Mouse (Mus musculus): ENCODE results near the gene Zbtb44. TPM values are rescaled to one million over a fixed set of nuclear protein-coding genes. Genes with fewer than 3 reads are reported as not detected.
"Not testable (repeated sequence)": the region's sequence is repeated elsewhere in the genome, so short reads cannot be mapped to it uniquely, and the experiment has no call there.

Zbtb44 gene
- polyA plus RNA-seq, 1 experiment from 2014 or later, result 6.0 TPM

DNA sequence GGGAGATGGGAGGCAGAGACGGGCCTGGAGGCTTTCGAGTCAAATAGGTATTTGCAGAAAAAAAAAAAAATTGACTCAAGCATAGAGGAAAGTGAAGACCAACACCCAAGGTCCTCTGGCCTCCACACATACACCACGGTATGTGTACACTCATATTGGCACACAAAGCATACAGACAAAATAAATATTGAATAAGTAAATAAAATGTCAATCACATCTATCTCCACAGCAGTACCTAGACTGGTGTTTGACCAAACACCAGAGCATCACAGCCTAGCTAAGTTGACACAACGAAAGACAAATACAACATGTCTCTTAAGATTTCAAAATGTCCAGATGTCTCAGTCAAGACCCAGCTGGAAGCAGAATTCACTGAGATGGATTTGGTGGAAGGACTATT lies 17.0 kb upstream of the Zbtb44 start:
- Histone ChIP-seq H3K4me2 (no peak overlapping the region), H3K36me3 (no peaks in the 10 kb centered on the region), H3K9ac (no peak overlapping the region), H3K9me3 (replicated peaks) (no peaks in the 10 kb centered on the region), H3K27me3 (no peaks in the 10 kb centered on the region), H3K4me1 (replicated peaks) (no peaks in the 10 kb centered on the region), H3K27ac (no peak overlapping the region), H3K4me3 (replicated peaks) (no peak overlapping the region)
- 58% methylated on average over 4 of the region's 4 CpGs for WGBS (ENCODE audit: insufficient replicate concordance)
- DNase-seq (no peak), ATAC-seq (ENCODE audit: low read depth) (no peak)

DNA sequence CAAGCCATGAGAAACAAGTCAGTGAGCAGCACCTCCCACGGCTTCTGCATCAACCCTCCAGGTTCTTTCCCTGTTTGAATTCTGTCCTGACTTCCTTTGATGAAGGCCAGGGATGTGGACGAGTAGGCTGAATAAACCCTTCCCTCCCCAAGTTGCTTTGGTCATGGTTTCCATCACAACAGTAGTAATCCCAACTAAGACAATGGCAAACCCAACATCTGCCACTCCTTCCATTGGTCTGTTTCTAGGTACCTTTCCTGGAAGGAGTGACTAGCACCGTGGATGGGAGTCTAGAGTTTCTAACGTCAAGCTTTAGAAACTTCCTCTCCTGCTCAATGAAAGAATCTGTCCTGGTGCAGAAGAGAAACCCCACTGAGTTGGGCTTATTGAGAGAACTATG lies 12.8 kb upstream of the Zbtb44 start:
- no peak for ATAC-seq (ENCODE audit: low read depth)

DNA sequence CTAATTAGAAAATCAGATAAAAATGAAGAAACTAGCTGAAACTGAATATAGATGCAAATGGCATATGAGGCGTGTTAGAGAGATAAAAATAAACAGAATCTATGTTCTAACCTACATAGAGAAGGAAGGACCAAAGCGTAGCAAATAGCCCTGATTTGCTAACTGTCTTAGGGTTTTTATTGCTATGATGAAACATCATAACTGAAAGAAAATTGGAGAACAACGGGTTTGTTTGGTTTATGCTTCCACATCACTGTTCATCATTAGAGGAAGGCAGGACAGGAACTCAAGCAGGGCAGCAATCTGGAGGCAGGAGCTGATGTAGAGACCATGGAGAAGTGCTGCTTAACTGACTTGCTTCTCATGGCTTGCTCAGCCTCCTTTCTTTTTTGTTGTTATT lies 12.3 kb upstream of the Zbtb44 start:
- Histone ChIP-seq H3K4me2 (no peak overlapping the region), H3K36me3 (no peaks in the 10 kb centered on the region), H3K27ac (no peak overlapping the region), H3K4me3 (replicated peaks) (no peak overlapping the region), H3K27me3 (no peaks in the 10 kb centered on the region), H3K9me3 (replicated peaks) (no peaks in the 10 kb centered on the region), H3K9ac (no peak overlapping the region), H3K4me1 (replicated peaks) (no peaks in the 10 kb centered on the region)
- DNase-seq (no peak), ATAC-seq (ENCODE audit: low read depth) (no peak)
- WGBS (ENCODE audit: insufficient replicate concordance), result 59% methylated on average over 3 of the region's 3 CpGs

More for the DNA sequence above, 12.8 kb upstream of the Zbtb44 start:
- Histone ChIP-seq H3K9ac (no peak overlapping the region), H3K9me3 (replicated peaks) (no peaks in the 10 kb centered on the region), H3K36me3 (no peaks in the 10 kb centered on the region), H3K4me2 (no peak overlapping the region), H3K4me3 (replicated peaks) (no peak overlapping the region), H3K27ac (no peak overlapping the region), H3K4me1 (replicated peaks) (no peaks in the 10 kb centered on the region), H3K27me3 (no peaks in the 10 kb centered on the region)
- 51% methylated on average over 4 of the region's 4 CpGs for WGBS (ENCODE audit: insufficient replicate concordance)
- no peak for DNase-seq

DNA sequence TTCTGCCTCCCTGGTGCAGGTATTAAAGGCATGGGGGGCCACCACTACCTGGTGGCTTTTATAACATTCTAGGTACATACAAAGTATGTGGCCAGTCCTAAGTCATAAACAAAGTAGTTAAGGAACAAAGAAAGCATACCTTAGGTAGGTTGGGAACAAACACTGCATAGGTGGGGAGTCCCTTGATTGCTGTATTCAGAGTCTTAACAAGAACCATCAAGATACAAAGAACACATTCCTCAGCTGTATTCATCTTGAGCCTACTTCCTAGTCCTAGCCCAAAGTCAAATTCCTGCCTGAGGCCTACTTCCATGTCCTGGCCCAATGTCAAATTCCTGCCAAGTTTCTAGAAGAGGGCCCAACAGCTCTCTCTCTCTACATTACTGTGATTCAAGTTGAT lies 11.7 kb upstream of the Zbtb44 start:
- H3K4me2 ChIP-seq, result no peak overlapping the region
- H3K27me3 ChIP-seq, result no peaks in the 10 kb centered on the region
- H3K4me3 ChIP-seq (replicated peaks), result no peak overlapping the region
- H3K27ac ChIP-seq, result no peak overlapping the region
- no peaks in the 10 kb centered on the region for H3K36me3 ChIP-seq
- H3K9ac ChIP-seq, result no peak overlapping the region
- H3K9me3 ChIP-seq (replicated peaks), result no peaks in the 10 kb centered on the region
- DNase-seq (no peak), ATAC-seq (ENCODE audit: low read depth) (no peak)
- H3K4me1 ChIP-seq (replicated peaks), result no peaks in the 10 kb centered on the region

DNA sequence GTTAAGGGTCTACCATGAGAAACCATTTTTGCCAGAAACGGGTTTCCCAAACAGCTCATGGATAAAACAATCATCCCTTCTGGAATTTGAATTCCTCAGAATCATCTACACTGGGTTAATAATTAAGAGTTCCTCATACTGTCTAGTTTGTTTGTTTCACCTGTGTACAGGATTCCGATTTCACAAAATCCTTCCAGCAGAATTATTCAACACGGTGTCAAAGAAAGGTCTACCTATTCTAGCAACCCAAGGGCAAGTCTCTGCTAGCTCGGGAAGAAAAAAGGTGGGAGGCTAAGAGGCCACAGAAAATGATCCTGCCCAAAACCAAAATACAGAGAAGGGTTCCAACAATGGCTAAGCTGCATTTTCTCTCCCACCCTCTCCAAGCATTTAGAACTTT lies 2.2 kb upstream of the Zbtb44 start:
- Histone ChIP-seq H3K4me3 (replicated peaks) (no peak overlapping the region), H3K4me1 (replicated peaks) (peaks cover 22% of the 10 kb centered on the region), H3K4me2 (no peak overlapping the region), H3K27me3 (no peaks in the 10 kb centered on the region), H3K9ac (no peak overlapping the region), H3K9me3 (replicated peaks) (no peaks in the 10 kb centered on the region), H3K36me3 (no peaks in the 10 kb centered on the region), H3K27ac (no peak overlapping the region)
- WGBS (ENCODE audit: insufficient replicate concordance), result 70% methylated on average over 4 of the region's 4 CpGs
- DNase-seq, result no peak
- ATAC-seq (ENCODE audit: low read depth), result no peak

DNA sequence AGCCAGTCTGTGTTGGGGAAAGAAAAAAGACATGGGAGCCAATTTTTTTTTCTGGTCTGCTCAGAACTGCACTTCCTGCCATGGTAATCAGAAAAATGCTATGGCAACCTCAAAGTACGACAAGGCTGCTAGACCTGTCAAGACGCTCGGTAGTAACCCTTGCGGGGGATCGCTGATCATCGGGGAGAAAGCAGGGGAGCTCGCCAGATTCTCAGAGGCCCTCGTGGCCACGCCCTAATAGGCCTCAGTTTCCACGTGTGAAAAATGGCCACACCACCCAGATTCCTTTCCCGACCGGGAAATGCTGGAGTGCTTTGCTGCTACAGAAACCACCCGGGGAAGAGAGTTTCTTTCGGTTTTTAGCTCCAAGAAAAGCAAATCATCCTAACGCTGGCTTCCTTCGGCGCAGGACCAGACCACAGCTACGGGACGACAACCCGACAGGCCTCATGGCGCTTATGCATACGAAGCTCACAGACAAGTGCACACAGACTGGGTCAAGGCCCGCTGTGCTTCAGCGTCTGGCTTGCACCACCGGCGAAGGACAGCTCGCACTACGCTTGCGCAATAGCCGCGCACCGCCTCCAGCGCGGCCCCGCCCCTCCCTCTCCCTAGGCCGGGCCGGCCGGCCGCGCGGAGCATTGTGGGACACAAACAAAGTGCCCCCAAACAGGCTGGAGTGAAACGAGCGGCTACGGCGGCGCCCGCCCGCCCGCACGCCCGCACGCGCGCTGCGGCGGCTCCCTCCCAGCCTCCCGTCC lies 513 bp upstream of the Zbtb44 start:
- Histone ChIP-seq H3K4me3 (replicated peaks) (peak overlapping the region; percentile 92), H3K4me2 (peak overlapping the region; percentile 86), H3K27me3 (no peaks in the 10 kb centered on the region), H3K4me1 (replicated peaks) (peaks cover 22% of the 10 kb centered on the region), H3K9ac (peak overlapping the region; percentile 90), H3K36me3 (0 out of 2 replicates have a peak, but pooled peaks cover 7% of the 10 kb centered on the region), H3K27ac (peak overlapping the region; percentile 97), H3K9me3 (replicated peaks) (no peaks in the 10 kb centered on the region)
- peak; percentile 92 for DNase-seq
- peak; percentile 91 for ATAC-seq (ENCODE audit: low read depth)
- WGBS (ENCODE audit: insufficient replicate concordance), result under 1% methylated on average over 57 of the region's 57 CpGs

DNA sequence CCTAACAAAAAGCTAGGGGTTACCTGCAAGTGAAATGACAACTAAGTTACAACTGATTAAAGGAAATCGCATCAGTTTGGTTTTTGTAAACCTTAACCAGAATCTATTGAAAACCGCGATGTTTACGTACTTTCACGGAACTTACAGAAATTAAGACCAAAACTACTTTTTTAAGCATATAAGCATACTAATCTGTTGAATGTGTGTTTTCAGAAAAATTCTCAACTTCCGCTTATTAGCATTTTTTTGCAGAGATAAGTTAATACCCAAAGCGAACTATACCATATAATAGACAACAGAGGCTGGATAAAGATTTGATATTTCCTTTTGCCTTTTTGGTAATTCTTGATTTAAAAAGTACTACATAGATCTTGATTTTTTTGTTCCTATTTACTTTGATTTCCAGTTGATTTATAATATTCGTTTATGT lies 985 bp downstream of the Zbtb44 start:
- Histone ChIP-seq H3K27me3 (no peaks in the 10 kb centered on the region), H3K4me1 (replicated peaks) (peaks cover 22% of the 10 kb centered on the region), H3K9ac (peak overlapping the region; percentile 90), H3K36me3 (0 out of 2 replicates have a peak, but pooled peaks cover 11% of the 10 kb centered on the region), H3K4me2 (peak overlapping the region; percentile 86), H3K4me3 (replicated peaks) (peak overlapping the region; percentile 92), H3K9me3 (replicated peaks) (no peaks in the 10 kb centered on the region), H3K27ac (peak overlapping the region; percentile 97)
- no peak for DNase-seq
- ATAC-seq (ENCODE audit: low read depth), result no peak
- WGBS (ENCODE audit: insufficient replicate concordance), result 9% methylated on average over 8 of the region's 8 CpGs

DNA sequence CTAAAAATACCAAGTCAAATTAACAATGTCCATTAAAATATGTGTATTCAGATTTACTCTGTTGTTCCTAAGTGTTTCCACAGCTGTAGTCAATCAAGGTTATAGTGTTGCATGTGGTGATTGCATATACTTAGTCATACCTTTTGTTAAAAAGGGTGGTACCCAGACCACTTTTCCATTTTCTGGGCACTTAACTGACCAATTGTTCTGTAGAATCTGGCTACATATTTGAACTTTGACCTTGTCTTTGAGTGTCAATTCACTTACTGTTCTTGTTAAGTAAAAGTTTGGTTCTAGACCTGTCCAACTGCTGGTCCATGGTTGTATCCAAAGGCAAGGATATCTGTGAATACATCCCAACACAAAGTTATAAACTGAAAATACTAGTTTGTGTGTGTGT lies 2.1 kb downstream of the Zbtb44 start:
- peak overlapping the region; percentile 45 for H3K4me3 ChIP-seq (replicated peaks)
- ATAC-seq (ENCODE audit: low read depth), result no peak

DNA sequence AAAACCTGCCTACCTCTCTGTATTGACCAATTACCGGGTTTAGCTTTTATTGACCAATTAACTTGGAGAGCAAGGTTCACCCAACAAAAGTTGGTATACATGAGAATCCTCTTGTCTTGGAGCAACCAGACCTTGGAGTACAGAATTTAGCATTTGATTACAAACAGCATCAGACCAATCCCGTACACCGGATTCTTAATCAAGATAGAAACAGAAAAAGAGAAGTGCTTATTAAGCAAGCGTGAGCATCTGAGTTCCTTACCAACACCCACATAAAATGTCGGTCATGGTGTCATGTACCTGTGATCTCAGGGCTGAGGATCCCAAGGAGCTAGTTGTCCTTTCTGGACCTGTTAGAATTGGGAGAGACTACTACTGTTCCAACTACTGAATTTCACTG lies 19.8 kb downstream of the Zbtb44 start:
- WGBS (ENCODE audit: insufficient replicate concordance), result 78% methylated on average over 5 of the region's 5 CpGs
- ATAC-seq (ENCODE audit: low read depth) (no peak), DNase-seq (no peak)
- Histone ChIP-seq H3K4me2 (no peak overlapping the region), H3K4me1 (replicated peaks) (no peaks in the 10 kb centered on the region), H3K9ac (no peak overlapping the region), H3K9me3 (replicated peaks) (no peaks in the 10 kb centered on the region), H3K27ac (no peak overlapping the region), H3K4me3 (replicated peaks) (no peak overlapping the region), H3K27me3 (no peaks in the 10 kb centered on the region), H3K36me3 (peaks cover 15% of the 10 kb centered on the region)

More for the DNA sequence above, 2.1 kb downstream of the Zbtb44 start:
- Histone ChIP-seq H3K36me3 (0 out of 2 replicates have a peak, but pooled peaks cover 11% of the 10 kb centered on the region), H3K27me3 (no peaks in the 10 kb centered on the region), H3K9ac (peak overlapping the region; percentile 53; the same call in 1 of the 2 replicates), H3K4me1 (replicated peaks) (peaks cover 22% of the 10 kb centered on the region), H3K27ac (no peak overlapping the region), H3K4me2 (peak overlapping the region; percentile 64), H3K9me3 (replicated peaks) (no peaks in the 10 kb centered on the region)
- no peak for DNase-seq

DNA sequence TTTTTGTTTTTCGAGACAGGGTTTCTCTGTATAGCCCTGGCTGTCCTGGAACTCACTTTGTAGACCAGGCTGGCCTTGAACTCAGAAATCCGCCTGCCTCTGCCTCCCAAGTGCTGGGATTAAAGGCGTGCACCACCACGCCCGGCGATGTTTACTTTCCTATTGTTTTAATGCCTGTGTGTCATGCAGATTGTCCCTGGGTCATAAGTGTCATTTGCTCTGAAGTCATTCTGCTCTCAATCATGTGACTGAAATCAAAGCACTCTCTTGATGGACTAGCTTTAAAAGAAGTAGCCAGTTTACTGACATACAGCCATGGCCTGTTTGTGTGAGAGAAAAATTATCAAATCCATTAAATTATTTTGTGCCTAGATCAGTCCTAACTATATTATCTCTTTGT lies 21.1 kb downstream of the Zbtb44 start:
- not testable (repeated sequence) for H3K27ac ChIP-seq; H3K27me3 ChIP-seq; H3K9me3 ChIP-seq (replicated peaks); ATAC-seq (ENCODE audit: low read depth); H3K4me3 ChIP-seq (replicated peaks); DNase-seq; H3K9ac ChIP-seq; H3K4me1 ChIP-seq (replicated peaks); H3K4me2 ChIP-seq
- peaks cover 18% of the 10 kb centered on the region for H3K36me3 ChIP-seq
- 78% methylated on average over 6 of the region's 6 CpGs for WGBS (ENCODE audit: insufficient replicate concordance)

DNA sequence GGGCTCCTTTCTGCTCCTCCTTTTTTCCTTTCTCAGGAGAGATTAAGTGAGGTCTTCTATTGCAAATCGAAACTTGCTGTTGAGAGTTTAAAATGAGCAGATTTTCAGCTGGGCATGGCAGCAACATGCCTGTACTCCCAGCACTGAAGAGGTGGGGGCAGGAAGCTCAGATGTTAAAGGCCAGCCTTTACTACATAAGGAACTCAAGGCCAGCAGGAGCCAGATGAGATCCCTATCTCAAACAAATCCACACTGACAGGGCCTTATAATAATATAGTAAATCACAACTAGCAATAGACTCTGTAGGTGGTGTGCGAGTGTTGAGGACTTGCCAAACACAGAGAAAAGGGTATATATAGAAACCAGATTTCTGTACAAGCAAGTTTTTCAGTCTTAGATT lies 28.3 kb downstream of the Zbtb44 start:
- ATAC-seq (ENCODE audit: low read depth) (no peak), DNase-seq (no peak)
- no peak overlapping the region for H3K9ac ChIP-seq
- H3K36me3 ChIP-seq, result peaks cover 38% of the 10 kb centered on the region
- H3K27ac ChIP-seq, result no peak overlapping the region
- no peaks in the 10 kb centered on the region for H3K9me3 ChIP-seq (replicated peaks)
- no peaks in the 10 kb centered on the region for H3K4me1 ChIP-seq (replicated peaks)
- 70% methylated on average over 2 of the region's 2 CpGs for WGBS (ENCODE audit: insufficient replicate concordance)
- H3K4me2 ChIP-seq, result no peak overlapping the region
- H3K27me3 ChIP-seq, result no peaks in the 10 kb centered on the region
- H3K4me3 ChIP-seq (replicated peaks), result no peak overlapping the region

DNA sequence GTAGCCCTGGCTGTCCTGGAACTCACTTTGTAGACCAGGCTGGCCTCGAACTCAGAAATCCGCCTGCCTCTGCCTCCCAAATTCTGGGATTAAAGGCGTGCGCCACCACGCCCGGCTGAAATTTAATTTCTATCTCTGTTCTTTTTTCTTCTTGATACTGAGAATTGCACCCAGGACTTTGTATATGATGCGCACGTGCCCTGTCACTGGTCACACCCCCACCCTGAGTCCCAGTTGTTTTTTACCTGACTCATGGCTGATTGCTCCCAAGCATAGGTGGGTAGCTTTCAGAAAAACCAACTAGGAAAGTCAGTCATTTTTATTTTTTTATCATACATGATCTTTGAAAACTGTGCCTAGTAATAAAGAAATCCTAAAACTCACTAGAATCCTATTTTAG lies 40.3 kb downstream of the Zbtb44 start:
- Histone ChIP-seq H3K4me3 (replicated peaks) (no peak overlapping the region), H3K4me1 (replicated peaks) (no peaks in the 10 kb centered on the region), H3K9me3 (replicated peaks) (no peaks in the 10 kb centered on the region), H3K27ac (no peak overlapping the region), H3K27me3 (no peaks in the 10 kb centered on the region), H3K9ac (no peak overlapping the region), H3K4me2 (no peak overlapping the region), H3K36me3 (peaks cover 24% of the 10 kb centered on the region)
- 84% methylated on average over 8 of the region's 8 CpGs for WGBS (ENCODE audit: insufficient replicate concordance)
- ATAC-seq (ENCODE audit: low read depth), result no peak
- DNase-seq, result no peak
